Mouse (Mus musculus) right cerebral cortex, postnatal 36 days (tissue): ENCODE data around the gene Krt2.
A peak's percentile ranks its signal among the peaks of the same experiment; 100 is the strongest.

ENCODE experiments used
- DNase-seq, 2 experiments: peaks; one replicate each; pipeline ENCODE4 v3.0.0; 2022; ENCODE audit warnings: low spot score in 2 of 2, mixed read lengths in 1 of 2

The Krt2 gene

GRCm38 (mm10) chr15:101817875-101818274 lies at the start of gene Krt2:
TSS of gene Krt2 (minus strand) at chr15:101818169.
- no peak for DNase-seq

- DNase-seq: peak in 1 of 2 experiments; percentile 32
These were observed 48.8 kb upstream of the Krt2 start for GRCm38 (mm10) chr15:101866754-101867153.

- no peak for DNase-seq
These were observed 42.6 kb upstream of the Krt2 start for GRCm38 (mm10) chr15:101860421-101861130.

- peak; percentile 65 to 69 for DNase-seq
These were observed 41.8 kb upstream of the Krt2 start for GRCm38 (mm10) chr15:101859735-101860170.

GRCm38 (mm10) chr15:101858673-101859425 lies 40.9 kb upstream of the Krt2 start:
- DNase-seq: no peak

- no peak for DNase-seq
These were observed 38.7 kb upstream of the Krt2 start for GRCm38 (mm10) chr15:101856696-101857095.

GRCm38 (mm10) chr15:101855732-101856131 lies 37.8 kb upstream of the Krt2 start:
- no peak for DNase-seq

- DNase-seq: no peak
These were observed 36.3 kb upstream of the Krt2 start for GRCm38 (mm10) chr15:101854294-101854693.

- DNase-seq: no peak
These were observed 34.6 kb upstream of the Krt2 start for GRCm38 (mm10) chr15:101852571-101852970.

- DNase-seq: no peak
These were observed 32.7 kb upstream of the Krt2 start, which contains the start of gene Krt1 for GRCm38 (mm10) chr15:101850694-101851093. TSS of gene Krt1 (minus strand) at chr15:101850794.

GRCm38 (mm10) chr15:101845971-101846403 lies 28.0 kb upstream of the Krt2 start:
- DNase-seq: peak; percentile 32 to 45

GRCm38 (mm10) chr15:101843192-101843591 lies 25.2 kb upstream of the Krt2 start:
- DNase-seq: no peak

GRCm38 (mm10) chr15:101834784-101835328 lies 16.9 kb upstream of the Krt2 start:
- no peak for DNase-seq

- DNase-seq: no peak
These were observed 15.2 kb upstream of the Krt2 start for GRCm38 (mm10) chr15:101833131-101833530.

- no peak for DNase-seq
These were observed 11.5 kb upstream of the Krt2 start for GRCm38 (mm10) chr15:101829441-101829840.

- DNase-seq: no peak
These were observed 3.8 kb upstream of the Krt2 start for GRCm38 (mm10) chr15:101821786-101822185.

- DNase-seq: peak in 1 of 2 experiments; percentile 66
These were observed 14.7 kb downstream of the Krt2 start for GRCm38 (mm10) chr15:101803052-101803822.

- DNase-seq: no peak
These were observed 15.6 kb downstream of the Krt2 start, which contains the start of gene Krt73 for GRCm38 (mm10) chr15:101802296-101802835. TSS of gene Krt73 (minus strand) at chr15:101802346.

- DNase-seq: no peak
These were observed 27.1 kb downstream of the Krt2 start for GRCm38 (mm10) chr15:101790867-101791266.

- no peak for DNase-seq
These were observed 31.6 kb downstream of the Krt2 start, which contains the start of gene Krt72 for GRCm38 (mm10) chr15:101786360-101786759. TSS of gene Krt72 (minus strand) at chr15:101786460.

- no peak for DNase-seq
These were observed 44.5 kb downstream of the Krt2 start for GRCm38 (mm10) chr15:101773420-101773819.
